Mouse (Mus musculus): ENCODE results near the gene Zbp1.

Zbp1 gene

GRCm38 (mm10) chr2:173218416-173219141 lies at the start of gene Zbp1:
TSS of gene Zbp1 (minus strand) at chr2:173218923.
- ATAC-seq (ENCODE audit: insufficient number of reproducible peaks, low FRiP score, low TSS enrichment) = no peak

GRCm38 (mm10) chr2:173267562-173267961 lies 48.8 kb upstream of the Zbp1 start:
- ATAC-seq (ENCODE audit: insufficient number of reproducible peaks, low FRiP score, low TSS enrichment) = no peak

GRCm38 (mm10) chr2:173266349-173267112 lies 47.8 kb upstream of the Zbp1 start:
- ATAC-seq (ENCODE audit: insufficient number of reproducible peaks, low FRiP score, low TSS enrichment) = no peak

GRCm38 (mm10) chr2:173265468-173266265 lies 46.9 kb upstream of the Zbp1 start:
- ATAC-seq (ENCODE audit: insufficient number of reproducible peaks, low FRiP score, low TSS enrichment) = no peak

- no peak for ATAC-seq (ENCODE audit: insufficient number of reproducible peaks, low FRiP score, low TSS enrichment)
Measured at GRCm38 (mm10) chr2:173264467-173265128, 45.9 kb upstream of the Zbp1 start.

- no peak for ATAC-seq (ENCODE audit: insufficient number of reproducible peaks, low FRiP score, low TSS enrichment)
Measured at GRCm38 (mm10) chr2:173263636-173264330, 45.1 kb upstream of the Zbp1 start.

GRCm38 (mm10) chr2:173261497-173261896 lies 42.8 kb upstream of the Zbp1 start:
- no peak for ATAC-seq (ENCODE audit: insufficient number of reproducible peaks, low FRiP score, low TSS enrichment)

GRCm38 (mm10) chr2:173258459-173259091 lies 39.9 kb upstream of the Zbp1 start:
- ATAC-seq (ENCODE audit: insufficient number of reproducible peaks, low FRiP score, low TSS enrichment) = no peak

- no peak for ATAC-seq (ENCODE audit: insufficient number of reproducible peaks, low FRiP score, low TSS enrichment)
Measured at GRCm38 (mm10) chr2:173257610-173258009, 38.9 kb upstream of the Zbp1 start.

- no peak for ATAC-seq (ENCODE audit: insufficient number of reproducible peaks, low FRiP score, low TSS enrichment)
Measured at GRCm38 (mm10) chr2:173256552-173256949, 37.8 kb upstream of the Zbp1 start.

- ATAC-seq (ENCODE audit: insufficient number of reproducible peaks, low FRiP score, low TSS enrichment) = no peak
Measured at GRCm38 (mm10) chr2:173255810-173256551, 37.3 kb upstream of the Zbp1 start.

GRCm38 (mm10) chr2:173253761-173254662 lies 35.3 kb upstream of the Zbp1 start:
- ATAC-seq (ENCODE audit: insufficient number of reproducible peaks, low FRiP score, low TSS enrichment) = no peak

GRCm38 (mm10) chr2:173251675-173252074 lies 33.0 kb upstream of the Zbp1 start:
- ATAC-seq (ENCODE audit: insufficient number of reproducible peaks, low FRiP score, low TSS enrichment) = no peak

- ATAC-seq (ENCODE audit: insufficient number of reproducible peaks, low FRiP score, low TSS enrichment) = no peak
Measured at GRCm38 (mm10) chr2:173251133-173251532, 32.4 kb upstream of the Zbp1 start.

GRCm38 (mm10) chr2:173250411-173250810 lies 31.7 kb upstream of the Zbp1 start:
- no peak for ATAC-seq (ENCODE audit: insufficient number of reproducible peaks, low FRiP score, low TSS enrichment)

GRCm38 (mm10) chr2:173249965-173250364 lies 31.2 kb upstream of the Zbp1 start:
- no peak for ATAC-seq (ENCODE audit: insufficient number of reproducible peaks, low FRiP score, low TSS enrichment)

- no peak for ATAC-seq (ENCODE audit: insufficient number of reproducible peaks, low FRiP score, low TSS enrichment)
Measured at GRCm38 (mm10) chr2:173249386-173249785, 30.7 kb upstream of the Zbp1 start.

- ATAC-seq (ENCODE audit: insufficient number of reproducible peaks, low FRiP score, low TSS enrichment) = no peak
Measured at GRCm38 (mm10) chr2:173248822-173249221, 30.1 kb upstream of the Zbp1 start.

All from cerebellum, adult (tissue).